In genomic region chr6:146501316-146501865, GRCm38 (mm10) we compare ENCODE assay signal across 8 mouse cellular contexts. TPM values are rescaled to one million over a fixed set of nuclear protein-coding genes. Genes with fewer than 3 reads are reported as not detected.
DNase-seq lines count a peak whose midpoint lies in the region; ATAC-seq and TF ChIP-seq lines count a peak whose summit lies in the region.

No protein-coding gene starts in this region.

- no peak for TF ChIP-seq EP300 in ES-Bruce4 (IDR thresholded peaks at IDR 0.05; ENCODE audit: insufficient read depth, low read depth, low read length)

- H3K27me3 ChIP-seq in ES-Bruce4 (ENCODE audit: control insufficient read depth, insufficient read depth, low read length, poor library complexity, severe bottlenecking) = peaks cover 6% of the 10 kb centered on the region
- H3K27me3 ChIP-seq in forebrain, embryonic 14.5 days (replicated peaks; ENCODE audit: control insufficient read depth, insufficient read depth, low read length) = peaks cover 11% of the 10 kb centered on the region; the same call in 1 of the 2 replicates

- intact Hi-C loops in heart, postnatal 25 days (cut with DNase I) = loop anchor here (5.0 kb wide), 2 partner anchors 69 to 76 kb away; partner anchors contain the start of genes Fgfr1op2 and Ints13

- ATAC-seq in forebrain, embryonic 14.5 days = peak; percentile 54

- H3K9ac ChIP-seq in ES-Bruce4 (ENCODE audit: low read depth, poor library complexity, severe bottlenecking) = peak overlapping the region; percentile 13; the same call in 1 of the 2 replicates
- H3K9ac ChIP-seq in forebrain, embryonic 14.5 days (ENCODE audit: low read length) = peak overlapping the region; percentile 55

- H3K36me3 ChIP-seq in ES-Bruce4 (ENCODE audit: control insufficient read depth, insufficient read depth, low read length, poor library complexity, severe bottlenecking) (no peaks in the 10 kb centered on the region), macrophage (ENCODE audit: inconsistent target) (no peaks in the 10 kb centered on the region)
- H3K36me3 ChIP-seq in forebrain, embryonic 14.5 days (ENCODE audit: control insufficient read depth, insufficient read depth, low read length) = no peaks in the 10 kb centered on the region

- no peaks in the 10 kb centered on the region for H3K4me1 ChIP-seq in ES-Bruce4 (ENCODE audit: control insufficient read depth, insufficient read depth, low read length)
- no peaks in the 10 kb centered on the region for H3K4me1 ChIP-seq in forebrain, embryonic 14.5 days (ENCODE audit: control insufficient read depth, insufficient read depth, low read length)

- no peak for TF ChIP-seq POLR2A in ES-Bruce4 (IDR thresholded peaks at IDR 0.05; ENCODE audit: insufficient read depth, low read length)

- H3K79me2 ChIP-seq in macrophage (ENCODE audit: inconsistent target) = no peaks in the 10 kb centered on the region; the same call in 1 of the 2 replicates

- H3K4me3 ChIP-seq in ES-Bruce4 (ENCODE audit: low read depth, low read length) (peak overlapping the region; percentile 76), macrophage (ENCODE audit: inconsistent target) (peak overlapping the region; percentile 48)
- H3K4me3 ChIP-seq in forebrain, embryonic 14.5 days (ENCODE audit: low read depth, low read length) = peak overlapping the region; percentile 63

- TF ChIP-seq CTCF in ES-Bruce4 (IDR thresholded peaks at IDR 0.05; ENCODE audit: low read depth, low read length) = no peak

- H3K4me2 ChIP-seq in forebrain, embryonic 14.5 days (ENCODE audit: low read length) = peak overlapping the region; percentile 98

- H3K27ac ChIP-seq in ES-Bruce4 (ENCODE audit: insufficient read depth, low read length) (no peak overlapping the region), macrophage (peak overlapping the region; percentile 25; the same call in 1 of the 2 replicates)
- H3K27ac ChIP-seq in forebrain, embryonic 14.5 days (ENCODE audit: low read depth, low read length) = no peak overlapping the region

- peak; percentile 61 for DNase-seq in adrenal gland, postnatal 14 days
- peak; percentile 21 for DNase-seq in forebrain, embryonic 14.5 days (ENCODE audit: low spot score)
- peak; percentile 54 for DNase-seq in heart, postnatal 25 days (ENCODE audit: low spot score)
- peak; percentile 23 for DNase-seq in layer of hippocampus, adult 9-11 months
- peak; percentile 37 for DNase-seq in right cerebral cortex, postnatal 25 days
- no peak for DNase-seq in yolk sac, embryonic 10.5 days (ENCODE audit: low spot score)

- no peaks in the 10 kb centered on the region for H3K9me3 ChIP-seq in ES-Bruce4 (replicated peaks; ENCODE audit: control insufficient read depth, insufficient read depth, low read length, poor library complexity, severe bottlenecking)
- H3K9me3 ChIP-seq in forebrain, embryonic 14.5 days (replicated peaks; ENCODE audit: control insufficient read depth, low read length) = no peaks in the 10 kb centered on the region

- WGBS in forebrain, embryonic 14.5 days = under 1% methylated on average over 30 of the region's 30 CpGs
- whole genome bisulfite sequencing in macrophage (ENCODE audit: missing documents) = under 1% methylated on average over 29 of the region's 30 CpGs

RNA-seq across cellular contexts. Expression of gene Itpr2, which starts 0.6 kb away (rescaled TPM):
- polyA plus RNA-seq in ES-Bruce4 (2011; ENCODE audit: insufficient read depth, insufficient read length, low read depth, missing spikeins) = 2.0 and 3.6 TPM in 2 replicates
- 91.9 and 93.3 TPM in 2 replicates for total RNA-seq in adrenal gland, postnatal 14 days (2021)
- polyA plus RNA-seq in forebrain, embryonic 14.5 days (2014; fragmentation: Nextera tagmentation; extraction: Ambion mirVana) = 2.4 and 4.5 TPM in 2 replicates
- 10 to 100 TPM; 23.6 to 24.9 TPM for total RNA-seq in heart, postnatal 25 days (2021)
- total RNA-seq in macrophage (2018; cell fraction: chromatin; rRNA removed) = 100 to 1,000 TPM in 23 of 26 experiments, 10 to 100 TPM in 3; 88.4 to 182 (median 126) TPM
- total RNA-seq in macrophage (2018; cell fraction: cytosol; rRNA removed) = 10 to 100 TPM in 22 of 26 experiments, 1 to 10 TPM in 4; 8.2 to 19.2 (median 11.9) TPM
- total RNA-seq in macrophage (2018; cell fraction: nucleus; rRNA removed) = 10 to 100 TPM; 29.1 to 82.1 (median 47.4) TPM
- 6.3 to 8.3 TPM (median 8.2 TPM) in 3 replicates for polyA plus RNA-seq in macrophage (2018)
